Mouse (Mus musculus) heart, adult 2 months (tissue): ENCODE results near the gene Btnl4.

Experiments
- CTCF ChIP-seq: fragments of 200-600 bp; IDR thresholded peaks from 2 replicates; pipeline ENCODE4 v1.8.1; 2022; ENCODE audit warnings: antibody characterized with exemption, mild to moderate bottlenecking, moderate library complexity
- POLR2A ChIP-seq: fragments of 200-500 bp; IDR thresholded peaks from 2 replicates; pipeline ENCODE4 v1.6.1; 2011; ENCODE audit warnings: mild to moderate bottlenecking, low read depth, low read length, control low read depth; ENCODE audit not compliant: insufficient read depth

GRCm38 (mm10) chr17:34516514-34516913 lies 39.4 kb upstream of the Btnl4 start:
- no peak for TF ChIP-seq CTCF
- no peak for TF ChIP-seq POLR2A
